Mouse (Mus musculus): ENCODE data around the gene Rimbp2. TPM values are rescaled to one million over a fixed set of nuclear protein-coding genes. Genes with fewer than 3 reads are reported as not detected.

The Rimbp2 gene
- polyA plus RNA-seq, 2 experiments = 0.03 to 0.30 TPM

- Histone ChIP-seq H3K4me3 (replicated peaks; ENCODE audit: low read length) (no peak overlapping the region), H3K9ac (ENCODE audit: low read depth, low read length, severe bottlenecking) (no peak overlapping the region), H3K36me3 (ENCODE audit: control insufficient read depth, insufficient read depth, low read length) (no peaks in the 10 kb centered on the region), H3K4me1 (ENCODE audit: control insufficient read depth, insufficient read depth, low read length) (no peaks in the 10 kb centered on the region), H3K4me2 (replicated peaks; ENCODE audit: low read depth, low read length, severe bottlenecking) (no peak overlapping the region), H3K27ac (replicated peaks; ENCODE audit: low read depth, low read length) (no peak overlapping the region), H3K27me3 (ENCODE audit: control insufficient read depth, insufficient read depth, low read length) (no peaks in the 10 kb centered on the region), H3K9me3 (ENCODE audit: control insufficient read depth, low read length) (no peaks in the 10 kb centered on the region)
- DNase-seq (ENCODE audit: low spot score) = no peak
- ATAC-seq (ENCODE audit: low FRiP score, low read depth) = no peak
- no peak for TF ChIP-seq POLR2A (IDR thresholded peaks at IDR 0.05; ENCODE audit: borderline replicate concordance, extremely low read depth, insufficient read depth, insufficient read length)
- 33% methylated on average over 5 of the region's 5 CpGs for WGBS
These were observed 20.5 kb downstream of the Rimbp2 start for GRCm38 (mm10) chr5:128932776-128933175.

- Histone ChIP-seq H3K36me3 (ENCODE audit: control insufficient read depth, insufficient read depth, low read length) (no peaks in the 10 kb centered on the region), H3K9me3 (ENCODE audit: control insufficient read depth, low read length) (no peaks in the 10 kb centered on the region), H3K4me2 (replicated peaks; ENCODE audit: low read depth, low read length, severe bottlenecking) (no peak overlapping the region), H3K27ac (replicated peaks; ENCODE audit: low read depth, low read length) (no peak overlapping the region), H3K4me3 (replicated peaks; ENCODE audit: low read length) (no peak overlapping the region), H3K4me1 (ENCODE audit: control insufficient read depth, insufficient read depth, low read length) (no peaks in the 10 kb centered on the region), H3K27me3 (ENCODE audit: control insufficient read depth, insufficient read depth, low read length) (no peaks in the 10 kb centered on the region), H3K9ac (ENCODE audit: low read depth, low read length, severe bottlenecking) (no peak overlapping the region)
- ATAC-seq (ENCODE audit: low FRiP score, low read depth) (no peak), DNase-seq (ENCODE audit: low spot score) (no peak)
- 82% methylated on average over 4 of the region's 4 CpGs for WGBS
- TF ChIP-seq POLR2A (IDR thresholded peaks at IDR 0.05; ENCODE audit: borderline replicate concordance, extremely low read depth, insufficient read depth, insufficient read length) = no peak
These were observed 28.2 kb downstream of the Rimbp2 start for GRCm38 (mm10) chr5:128925073-128925472.

- no peak overlapping the region for H3K4me2 ChIP-seq (replicated peaks; ENCODE audit: low read depth, low read length, severe bottlenecking)
- no peaks in the 10 kb centered on the region for H3K36me3 ChIP-seq (ENCODE audit: control insufficient read depth, insufficient read depth, low read length)
- WGBS = 59% methylated on average over 5 of the region's 5 CpGs
- DNase-seq (ENCODE audit: low spot score) (no peak), ATAC-seq (ENCODE audit: low FRiP score, low read depth) (no peak)
- TF ChIP-seq POLR2A (IDR thresholded peaks at IDR 0.05; ENCODE audit: borderline replicate concordance, extremely low read depth, insufficient read depth, insufficient read length) = no peak
- H3K9me3 ChIP-seq (ENCODE audit: control insufficient read depth, low read length) = no peaks in the 10 kb centered on the region
- no peak overlapping the region for H3K9ac ChIP-seq (ENCODE audit: low read depth, low read length, severe bottlenecking)
- no peak overlapping the region for H3K4me3 ChIP-seq (replicated peaks; ENCODE audit: low read length)
- H3K27ac ChIP-seq (replicated peaks; ENCODE audit: low read depth, low read length) = no peak overlapping the region
- H3K4me1 ChIP-seq (ENCODE audit: control insufficient read depth, insufficient read depth, low read length) = no peaks in the 10 kb centered on the region
- H3K27me3 ChIP-seq (ENCODE audit: control insufficient read depth, insufficient read depth, low read length) = no peaks in the 10 kb centered on the region
These were observed 33.2 kb downstream of the Rimbp2 start for GRCm38 (mm10) chr5:128920112-128920511.

- Histone ChIP-seq H3K4me3 (replicated peaks; ENCODE audit: low read length) (no peak overlapping the region), H3K9me3 (ENCODE audit: control insufficient read depth, low read length) (no peaks in the 10 kb centered on the region), H3K27ac (replicated peaks; ENCODE audit: low read depth, low read length) (no peak overlapping the region), H3K27me3 (ENCODE audit: control insufficient read depth, insufficient read depth, low read length) (no peaks in the 10 kb centered on the region), H3K36me3 (ENCODE audit: control insufficient read depth, insufficient read depth, low read length) (no peaks in the 10 kb centered on the region), H3K4me2 (replicated peaks; ENCODE audit: low read depth, low read length, severe bottlenecking) (no peak overlapping the region), H3K9ac (ENCODE audit: low read depth, low read length, severe bottlenecking) (no peak overlapping the region), H3K4me1 (ENCODE audit: control insufficient read depth, insufficient read depth, low read length) (no peaks in the 10 kb centered on the region)
- no peak for TF ChIP-seq POLR2A (IDR thresholded peaks at IDR 0.05; ENCODE audit: borderline replicate concordance, extremely low read depth, insufficient read depth, insufficient read length)
- ATAC-seq (ENCODE audit: low FRiP score, low read depth) = no peak
- WGBS = 4% methylated on average over 10 of the region's 10 CpGs
- DNase-seq (ENCODE audit: low spot score) = peak; percentile 87
These were observed 35.9 kb downstream of the Rimbp2 start for GRCm38 (mm10) chr5:128917116-128917959.

GRCm38 (mm10) chr5:128913820-128914219 is 39.5 kb downstream of the Rimbp2 start:
- Histone ChIP-seq H3K9me3 (ENCODE audit: control insufficient read depth, low read length) (no peaks in the 10 kb centered on the region), H3K9ac (ENCODE audit: low read depth, low read length, severe bottlenecking) (no peak overlapping the region), H3K27me3 (ENCODE audit: control insufficient read depth, insufficient read depth, low read length) (no peaks in the 10 kb centered on the region), H3K4me1 (ENCODE audit: control insufficient read depth, insufficient read depth, low read length) (no peaks in the 10 kb centered on the region), H3K4me2 (replicated peaks; ENCODE audit: low read depth, low read length, severe bottlenecking) (no peak overlapping the region), H3K4me3 (replicated peaks; ENCODE audit: low read length) (no peak overlapping the region), H3K36me3 (ENCODE audit: control insufficient read depth, insufficient read depth, low read length) (no peaks in the 10 kb centered on the region), H3K27ac (replicated peaks; ENCODE audit: low read depth, low read length) (no peak overlapping the region)
- no peak for TF ChIP-seq POLR2A (IDR thresholded peaks at IDR 0.05; ENCODE audit: borderline replicate concordance, extremely low read depth, insufficient read depth, insufficient read length)
- 74% methylated on average over 3 of the region's 3 CpGs for WGBS
- DNase-seq (ENCODE audit: low spot score) (no peak), ATAC-seq (ENCODE audit: low FRiP score, low read depth) (no peak)

All from limb, embryonic 14.5 days (tissue).